Mouse (Mus musculus) G1E-ER4 (cell line): Measurements from ENCODE around the gene Stab1. TPM values are rescaled to one million over a fixed set of nuclear protein-coding genes. Genes with fewer than 3 reads are reported as not detected.

Source experiments
- GATA1 ChIP-seq: IDR thresholded peaks from one replicate; pipeline ENCODE4 v1.8.0; 2012; ENCODE audit warnings: low read length, inconsistent platforms
- polyA plus RNA-seq: library from polyadenylated mRNA; stranded (reverse); fragments of >175 nt; gene quantifications from 2 replicates; pipeline ENCODE4 v1.2.3, GENCODE M21; 2012

Stab1 gene
- not detected in 2 replicates for polyA plus RNA-seq

- TF ChIP-seq GATA1, result no peak
These were observed at the start of gene Stab1 for GRCm38 (mm10) chr14:31168425-31168824. Stab1 (minus strand) TSS chr14:31168641.

GRCm38 (mm10) chr14:31217666-31218065 is 49.2 kb upstream of the Stab1 start, which contains the start of gene Sema3g:
Sema3g (plus strand) TSS chr14:31217860.
- no peak for TF ChIP-seq GATA1

DNA sequence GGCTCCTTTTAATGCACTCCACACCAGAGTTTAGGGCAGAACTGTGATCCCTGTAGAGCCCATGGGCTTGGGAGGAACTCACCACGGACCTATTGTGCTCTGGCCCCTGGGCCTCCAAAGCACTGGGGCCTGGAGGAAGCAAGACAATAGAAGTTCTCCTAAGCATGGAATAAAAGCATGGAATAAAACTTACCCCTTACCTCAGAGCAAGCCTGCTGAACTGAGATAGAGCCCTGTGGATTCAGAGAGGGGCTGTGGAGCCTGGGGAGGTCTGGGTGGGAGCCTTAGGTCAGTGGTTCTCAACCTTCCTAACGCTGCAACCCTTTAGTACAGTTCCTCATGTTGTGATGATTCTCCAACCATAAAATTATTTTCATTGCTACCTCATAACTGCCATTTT is 48.4 kb upstream of the Stab1 start, which contains the start of gene Nisch:
Gene Nisch, minus strand, starts transcription at position 101 of the 400 bp plus-strand sequence.
- no peak for TF ChIP-seq GATA1

DNA sequence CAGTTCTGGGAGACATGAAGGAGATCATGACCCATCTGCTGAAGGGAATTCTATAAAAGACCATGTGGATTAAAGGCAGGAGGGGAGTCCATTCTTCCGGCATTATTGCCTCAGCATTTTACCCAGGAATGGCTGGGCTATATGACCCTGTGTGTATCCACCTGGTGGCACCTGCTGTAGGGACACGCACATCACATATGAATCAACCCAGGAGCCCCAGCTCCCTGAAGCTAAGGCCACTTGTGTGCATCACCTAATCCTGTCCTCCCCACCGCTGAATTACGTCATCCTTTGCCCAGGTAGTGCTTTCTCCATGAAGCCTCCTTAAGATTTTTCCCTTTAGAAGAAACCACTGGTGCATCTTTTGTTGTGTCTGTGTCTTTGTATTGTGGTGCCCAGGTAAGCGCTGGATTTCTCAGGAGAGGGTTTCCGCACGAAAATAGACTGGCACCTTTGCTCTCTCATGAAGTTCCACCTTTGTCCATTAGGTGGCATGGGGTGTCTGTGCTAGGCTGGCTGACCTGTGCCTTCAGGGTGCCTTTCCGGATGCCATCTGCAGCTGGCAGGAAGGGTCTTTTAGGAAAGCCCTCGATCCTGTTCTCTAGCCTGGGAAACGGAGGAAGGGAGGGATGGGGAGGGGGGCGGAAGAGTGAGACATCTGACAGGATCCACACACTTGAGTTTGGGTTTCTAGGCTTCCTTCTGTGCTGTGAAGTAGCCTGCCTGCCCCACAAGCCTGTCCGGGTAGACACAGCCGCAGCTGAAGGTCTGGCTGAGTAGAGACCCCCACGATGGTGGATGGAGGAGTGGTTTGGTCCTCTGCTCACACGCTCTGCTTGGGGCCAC is 46.9 kb upstream of the Stab1 start:
- TF ChIP-seq GATA1, result no peak

GRCm38 (mm10) chr14:31214684-31215083 is 46.2 kb upstream of the Stab1 start:
- no peak for TF ChIP-seq GATA1

- no peak for TF ChIP-seq GATA1
These were observed 45.4 kb upstream of the Stab1 start for GRCm38 (mm10) chr14:31213868-31214267.

GRCm38 (mm10) chr14:31212499-31212898 is 44.1 kb upstream of the Stab1 start:
- TF ChIP-seq GATA1, result no peak

GRCm38 (mm10) chr14:31211854-31212253 is 43.4 kb upstream of the Stab1 start:
- no peak for TF ChIP-seq GATA1

- TF ChIP-seq GATA1, result no peak
These were observed 40.7 kb upstream of the Stab1 start for GRCm38 (mm10) chr14:31209133-31209557.

DNA sequence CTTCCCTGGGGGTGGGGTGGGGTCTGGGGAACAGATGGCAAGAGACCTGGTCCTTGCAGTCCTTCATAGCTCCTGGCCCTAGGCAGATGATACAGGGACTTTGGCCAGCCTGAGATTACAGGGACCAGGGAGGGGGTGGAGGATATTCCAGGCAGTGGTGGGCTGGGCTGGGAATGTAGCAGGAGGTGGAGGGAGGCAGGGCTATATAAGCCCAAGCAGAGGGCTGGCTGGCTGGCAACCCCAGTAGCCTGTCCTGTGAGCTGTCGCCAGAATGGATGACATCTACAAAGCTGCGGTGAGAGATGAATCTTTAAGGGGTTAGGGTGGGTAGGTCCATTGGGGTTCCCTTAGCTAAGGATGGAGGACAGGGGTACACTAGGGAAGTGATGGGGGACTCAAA is 39.6 kb upstream of the Stab1 start, which contains the start of gene Tnnc1:
Gene Tnnc1, plus strand, starts transcription at position 229 of the 400 bp plus-strand sequence.
- TF ChIP-seq GATA1, result no peak

DNA sequence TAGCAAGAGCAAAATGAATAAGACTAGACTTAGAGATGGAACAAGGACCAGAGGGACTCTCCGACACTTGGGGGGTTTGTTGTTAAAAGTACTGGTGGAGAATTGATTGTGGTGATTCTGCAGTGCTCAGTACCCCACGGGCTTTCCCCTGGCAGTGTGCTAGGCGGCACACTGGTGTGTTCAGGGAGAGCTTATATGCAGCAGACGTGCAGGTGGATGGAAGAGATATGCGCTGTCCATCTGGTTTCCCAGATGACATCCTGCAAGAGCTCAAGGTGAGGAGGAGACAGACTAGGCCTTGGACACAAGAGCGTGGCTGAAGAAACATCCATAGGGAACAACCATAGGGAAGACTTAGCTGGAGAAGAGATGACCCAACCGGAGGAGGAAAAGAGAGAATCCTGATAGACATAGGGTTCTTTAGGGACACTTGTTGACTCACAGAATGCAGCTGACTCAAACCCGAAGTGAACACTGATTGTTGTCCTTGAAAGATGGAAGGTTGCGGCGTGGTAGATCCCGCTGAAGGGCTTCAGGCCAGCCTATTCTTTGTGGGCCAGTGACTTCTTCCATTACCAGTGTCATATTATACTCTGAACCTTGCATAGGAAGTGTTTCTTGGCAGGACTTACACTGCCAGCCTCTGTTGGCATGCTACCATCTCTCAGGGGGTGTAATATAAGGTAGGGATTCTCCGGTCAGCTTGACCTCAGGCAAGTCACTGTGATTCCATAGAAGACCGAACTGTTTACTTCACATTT is 38.8 kb upstream of the Stab1 start:
- no peak for TF ChIP-seq GATA1

GRCm38 (mm10) chr14:31206472-31206981 is 38.1 kb upstream of the Stab1 start:
- TF ChIP-seq GATA1, result no peak

- TF ChIP-seq GATA1, result no peak
These were observed 37.4 kb upstream of the Stab1 start for GRCm38 (mm10) chr14:31205562-31206467.

GRCm38 (mm10) chr14:31205244-31205561 is 36.8 kb upstream of the Stab1 start:
- no peak for TF ChIP-seq GATA1

DNA sequence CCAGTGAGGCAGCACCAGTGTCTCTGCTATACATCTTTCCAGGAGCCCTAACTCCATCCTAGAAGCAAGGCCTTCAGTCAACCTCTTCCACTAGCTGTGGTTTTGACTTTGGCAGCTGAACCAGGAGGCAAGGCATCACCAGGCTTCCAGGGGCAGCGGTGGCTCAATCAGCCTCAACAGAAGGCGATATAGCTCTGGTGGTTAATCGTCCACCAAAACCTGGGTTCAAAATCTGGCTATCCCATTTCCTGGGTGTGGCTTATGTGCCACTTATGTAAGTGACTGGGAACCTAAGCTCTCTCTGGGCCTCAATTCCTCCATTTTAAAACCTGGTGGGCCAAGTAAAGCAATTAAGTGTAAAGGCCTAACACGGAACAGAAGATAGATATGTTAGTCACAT is 36.4 kb upstream of the Stab1 start:
- no peak for TF ChIP-seq GATA1

DNA sequence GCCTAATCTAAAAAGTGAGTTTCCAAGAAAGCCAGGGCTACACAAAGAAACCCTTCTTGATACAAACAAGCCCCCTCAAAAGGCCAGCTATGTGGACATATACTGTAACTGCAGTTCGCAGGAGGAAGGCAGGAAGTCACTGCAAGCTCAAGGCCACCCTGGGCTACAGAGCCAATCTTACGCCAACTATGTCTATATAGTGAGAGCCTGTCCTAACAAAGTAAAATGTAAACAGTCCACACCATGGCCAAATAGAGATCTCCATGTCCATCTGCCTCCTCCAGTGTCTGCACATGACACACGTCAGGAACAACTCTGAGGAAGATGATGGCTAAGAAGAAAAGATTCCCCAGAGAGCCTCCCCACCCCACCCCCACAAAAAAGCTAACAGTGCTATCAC is 31.6 kb upstream of the Stab1 start:
- no peak for TF ChIP-seq GATA1
